Mouse (Mus musculus): ENCODE results near the gene Selenov.

Gene Selenov

DNA sequence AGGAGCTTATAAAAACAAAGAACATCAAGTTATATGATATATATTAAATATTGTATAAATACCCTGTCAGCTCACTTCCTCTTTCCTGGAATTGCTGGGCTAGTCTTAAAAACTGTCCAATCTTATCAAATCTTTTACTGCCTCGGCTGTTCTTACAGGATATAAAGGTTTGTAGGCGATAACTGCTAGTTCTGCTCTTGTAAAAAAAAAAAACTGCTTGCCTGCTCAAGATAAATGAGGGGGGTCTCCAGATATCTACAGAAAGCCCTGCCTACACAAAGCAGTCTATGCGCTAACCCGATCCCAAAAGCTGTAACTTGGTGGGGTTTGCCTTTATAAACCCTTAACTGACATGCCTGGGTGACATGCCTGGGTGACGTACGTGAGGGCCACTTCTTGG, 36.4 kb downstream of the Selenov start:
- in situ Hi-C loops (cut with MboI; ENCODE audit: low pct_unique_long_range_greater_than_20kb in 1 of 2, low sequenced_read_pairs in 2 of 2, unreplicated experiment in 1 of 2), result loop anchor here in 1 of 2 experiments (25.0 kb wide), 1 partner anchor 192 kb away; the partner anchor contains the start of genes Fcgbp and Psmc4

DNA sequence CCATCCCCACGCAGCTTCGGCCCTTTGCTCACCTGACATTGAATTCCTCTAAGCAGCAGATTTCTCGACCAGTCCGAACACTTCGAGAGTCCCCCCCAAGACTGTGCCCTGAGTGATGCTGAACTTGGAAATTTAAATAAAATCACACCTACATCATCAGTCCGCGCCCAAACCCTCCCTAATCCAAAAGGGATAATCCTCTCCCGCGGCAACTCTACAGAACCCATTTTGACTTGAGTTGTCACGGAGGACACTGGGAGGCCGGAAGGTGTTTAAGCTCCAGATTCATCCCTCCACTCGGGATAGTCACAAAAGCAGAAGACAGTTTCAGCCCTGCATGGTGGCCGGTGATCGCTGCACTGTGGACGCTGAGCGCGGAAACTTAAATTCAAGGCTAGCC, 39.0 kb downstream of the Selenov start:
- in situ Hi-C loops (cut with MboI; ENCODE audit: low pct_unique_long_range_greater_than_20kb in 1 of 2, low sequenced_read_pairs in 2 of 2, unreplicated experiment in 1 of 2), result loop anchor here in 1 of 2 experiments (25.0 kb wide), 1 partner anchor 190 kb away; the partner anchor contains the start of genes Fcgbp and Psmc4

DNA sequence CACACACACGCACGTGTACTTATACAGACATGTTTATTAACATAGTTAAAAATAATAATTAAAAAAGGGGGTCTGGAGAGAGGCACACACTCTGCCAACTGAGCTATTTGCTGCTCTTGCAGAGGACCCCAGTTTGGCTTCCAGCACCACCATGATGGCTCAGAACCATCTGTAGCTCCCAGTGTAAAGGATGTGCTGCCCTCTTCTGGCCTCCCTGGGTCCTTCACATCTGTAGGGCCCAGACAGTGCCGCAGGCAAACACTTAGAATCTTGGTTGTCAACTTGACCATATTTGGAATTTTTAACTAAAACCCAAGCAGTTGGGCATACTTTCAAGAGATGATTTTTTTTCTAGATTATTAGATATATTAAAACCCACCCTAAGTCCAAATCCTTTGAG, 42.0 kb downstream of the Selenov start:
- in situ Hi-C loops (cut with MboI; ENCODE audit: low pct_unique_long_range_greater_than_20kb in 1 of 2, low sequenced_read_pairs in 2 of 2, unreplicated experiment in 1 of 2), result loop anchor here in 1 of 2 experiments (25.0 kb wide), 1 partner anchor 337 kb away; no protein-coding TSS in a partner anchor

DNA sequence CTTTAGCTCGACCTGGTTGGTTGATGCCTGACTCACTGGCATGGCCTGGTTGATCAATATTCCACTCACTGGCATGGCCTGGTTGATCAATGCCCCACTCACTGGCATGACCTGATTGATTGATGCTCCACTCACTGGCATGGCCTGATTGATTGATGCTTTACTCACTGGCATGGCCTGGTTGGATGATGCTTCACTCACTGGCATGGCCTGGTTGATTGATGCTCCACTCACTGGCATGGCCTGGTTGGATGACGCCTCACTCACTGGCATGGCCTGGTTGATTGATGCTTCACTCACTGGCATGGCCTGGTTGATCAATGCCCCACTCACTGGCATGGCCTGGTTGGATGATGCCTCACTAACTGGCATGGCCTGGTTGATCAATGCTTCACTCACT, 47.0 kb downstream of the Selenov start:
- in situ Hi-C loops (cut with MboI; ENCODE audit: low pct_unique_long_range_greater_than_20kb in 1 of 2, low sequenced_read_pairs in 2 of 2, unreplicated experiment in 1 of 2), result loop anchor here in 1 of 2 experiments (25.0 kb wide), 1 partner anchor 332 kb away; no protein-coding TSS in a partner anchor
